Mouse (Mus musculus): ENCODE measurements around the gene Rnf113a2. TPM values are rescaled to one million over a fixed set of nuclear protein-coding genes. Genes with fewer than 3 reads are reported as not detected.

Rnf113a2 gene
- polyA plus RNA-seq, 1 experiment from 2014 or later: 25.4 TPM

- Histone ChIP-seq H3K4me3 (ENCODE audit: low read depth, low read length) (no peak overlapping the region), H3K27ac (ENCODE audit: low read depth, low read length) (no peak overlapping the region), H3K4me2 (ENCODE audit: low read depth, low read length) (no peak overlapping the region), H3K4me1 (ENCODE audit: control insufficient read depth, insufficient read depth, low read length) (no peaks in the 10 kb centered on the region), H3K27me3 (ENCODE audit: control insufficient read depth, insufficient read depth, low read length) (no peaks in the 10 kb centered on the region), H3K36me3 (ENCODE audit: control insufficient read depth, insufficient read depth, low read length) (no peaks in the 10 kb centered on the region; the same call in 1 of the 2 replicates), H3K9ac (replicated peaks; ENCODE audit: low read depth, low read length) (no peak overlapping the region), H3K9me3 (ENCODE audit: control insufficient read depth, low read length) (no peaks in the 10 kb centered on the region)
- 90% methylated on average over 6 of the region's 6 CpGs for WGBS
- no peak for ATAC-seq (ENCODE audit: low read depth)
Observed at GRCm38 (mm10) chr12:84390336-84390735, 26.7 kb upstream of the Rnf113a2 start.

GRCm38 (mm10) chr12:84392681-84393080 is 24.3 kb upstream of the Rnf113a2 start:
- WGBS: 98% methylated on average over 4 of the region's 4 CpGs
- H3K9ac ChIP-seq (replicated peaks; ENCODE audit: low read depth, low read length): no peak overlapping the region
- no peak overlapping the region for H3K4me2 ChIP-seq (ENCODE audit: low read depth, low read length)
- H3K27ac ChIP-seq (ENCODE audit: low read depth, low read length): no peak overlapping the region
- no peak overlapping the region for H3K4me3 ChIP-seq (ENCODE audit: low read depth, low read length)
- ATAC-seq (ENCODE audit: low read depth): no peak
- H3K9me3 ChIP-seq (ENCODE audit: control insufficient read depth, low read length): no peaks in the 10 kb centered on the region
- H3K36me3 ChIP-seq (ENCODE audit: control insufficient read depth, insufficient read depth, low read length): no peaks in the 10 kb centered on the region
- no peaks in the 10 kb centered on the region for H3K4me1 ChIP-seq (ENCODE audit: control insufficient read depth, insufficient read depth, low read length)
- no peaks in the 10 kb centered on the region for H3K27me3 ChIP-seq (ENCODE audit: control insufficient read depth, insufficient read depth, low read length)

- Histone ChIP-seq H3K9me3 (ENCODE audit: control insufficient read depth, low read length) (no peaks in the 10 kb centered on the region), H3K9ac (replicated peaks; ENCODE audit: low read depth, low read length) (no peak overlapping the region), H3K4me3 (ENCODE audit: low read depth, low read length) (no peak overlapping the region), H3K36me3 (ENCODE audit: control insufficient read depth, insufficient read depth, low read length) (no peaks in the 10 kb centered on the region), H3K4me2 (ENCODE audit: low read depth, low read length) (no peak overlapping the region), H3K27ac (ENCODE audit: low read depth, low read length) (no peak overlapping the region), H3K4me1 (ENCODE audit: control insufficient read depth, insufficient read depth, low read length) (no peaks in the 10 kb centered on the region), H3K27me3 (ENCODE audit: control insufficient read depth, insufficient read depth, low read length) (no peaks in the 10 kb centered on the region)
- ATAC-seq (ENCODE audit: low read depth): no peak
- 92% methylated on average over 5 of the region's 5 CpGs for WGBS
Observed at GRCm38 (mm10) chr12:84393847-84394246, 23.1 kb upstream of the Rnf113a2 start.

- Histone ChIP-seq H3K9me3 (ENCODE audit: control insufficient read depth, low read length) (no peaks in the 10 kb centered on the region), H3K4me1 (ENCODE audit: control insufficient read depth, insufficient read depth, low read length) (no peaks in the 10 kb centered on the region), H3K4me3 (ENCODE audit: low read depth, low read length) (no peak overlapping the region), H3K27ac (ENCODE audit: low read depth, low read length) (no peak overlapping the region), H3K4me2 (ENCODE audit: low read depth, low read length) (no peak overlapping the region), H3K27me3 (ENCODE audit: control insufficient read depth, insufficient read depth, low read length) (no peaks in the 10 kb centered on the region), H3K9ac (replicated peaks; ENCODE audit: low read depth, low read length) (no peak overlapping the region), H3K36me3 (ENCODE audit: control insufficient read depth, insufficient read depth, low read length) (no peaks in the 10 kb centered on the region)
- ATAC-seq (ENCODE audit: low read depth): no peak
- WGBS: 94% methylated on average over 14 of the region's 14 CpGs
Observed at GRCm38 (mm10) chr12:84396947-84397679, 19.9 kb upstream of the Rnf113a2 start.

GRCm38 (mm10) chr12:84397685-84398084 is 19.3 kb upstream of the Rnf113a2 start:
- H3K4me3 ChIP-seq (ENCODE audit: low read depth, low read length): no peak overlapping the region
- no peak for ATAC-seq (ENCODE audit: low read depth)
- no peak overlapping the region for H3K27ac ChIP-seq (ENCODE audit: low read depth, low read length)
- no peaks in the 10 kb centered on the region for H3K9me3 ChIP-seq (ENCODE audit: control insufficient read depth, low read length)
- H3K4me2 ChIP-seq (ENCODE audit: low read depth, low read length): no peak overlapping the region
- H3K27me3 ChIP-seq (ENCODE audit: control insufficient read depth, insufficient read depth, low read length): no peaks in the 10 kb centered on the region
- H3K9ac ChIP-seq (replicated peaks; ENCODE audit: low read depth, low read length): no peak overlapping the region
- H3K36me3 ChIP-seq (ENCODE audit: control insufficient read depth, insufficient read depth, low read length): no peaks in the 10 kb centered on the region
- no peaks in the 10 kb centered on the region for H3K4me1 ChIP-seq (ENCODE audit: control insufficient read depth, insufficient read depth, low read length)

- no peaks in the 10 kb centered on the region for H3K27me3 ChIP-seq (ENCODE audit: control insufficient read depth, insufficient read depth, low read length)
- H3K27ac ChIP-seq (ENCODE audit: low read depth, low read length): no peak overlapping the region
- no peaks in the 10 kb centered on the region for H3K36me3 ChIP-seq (ENCODE audit: control insufficient read depth, insufficient read depth, low read length)
- H3K9me3 ChIP-seq (ENCODE audit: control insufficient read depth, low read length): no peaks in the 10 kb centered on the region
- H3K4me3 ChIP-seq (ENCODE audit: low read depth, low read length): no peak overlapping the region
- no peak for ATAC-seq (ENCODE audit: low read depth)
- H3K4me2 ChIP-seq (ENCODE audit: low read depth, low read length): no peak overlapping the region
- 81% methylated on average over 5 of the region's 5 CpGs for WGBS
- no peaks in the 10 kb centered on the region for H3K4me1 ChIP-seq (ENCODE audit: control insufficient read depth, insufficient read depth, low read length)
- H3K9ac ChIP-seq (replicated peaks; ENCODE audit: low read depth, low read length): no peak overlapping the region
Observed at GRCm38 (mm10) chr12:84398629-84399028, 18.4 kb upstream of the Rnf113a2 start.

GRCm38 (mm10) chr12:84399135-84399534 is 17.9 kb upstream of the Rnf113a2 start:
- no peaks in the 10 kb centered on the region for H3K9me3 ChIP-seq (ENCODE audit: control insufficient read depth, low read length)
- H3K4me2 ChIP-seq (ENCODE audit: low read depth, low read length): no peak overlapping the region
- H3K27me3 ChIP-seq (ENCODE audit: control insufficient read depth, insufficient read depth, low read length): no peaks in the 10 kb centered on the region
- H3K4me1 ChIP-seq (ENCODE audit: control insufficient read depth, insufficient read depth, low read length): no peaks in the 10 kb centered on the region
- H3K4me3 ChIP-seq (ENCODE audit: low read depth, low read length): no peak overlapping the region
- no peaks in the 10 kb centered on the region for H3K36me3 ChIP-seq (ENCODE audit: control insufficient read depth, insufficient read depth, low read length)
- 77% methylated on average over 9 of the region's 9 CpGs for whole genome bisulfite sequencing
- no peak overlapping the region for H3K9ac ChIP-seq (replicated peaks; ENCODE audit: low read depth, low read length)
- ATAC-seq (ENCODE audit: low read depth): no peak
- no peak overlapping the region for H3K27ac ChIP-seq (ENCODE audit: low read depth, low read length)

- Histone ChIP-seq H3K27me3 (ENCODE audit: control insufficient read depth, insufficient read depth, low read length) (no peaks in the 10 kb centered on the region), H3K4me2 (ENCODE audit: low read depth, low read length) (no peak overlapping the region), H3K36me3 (ENCODE audit: control insufficient read depth, insufficient read depth, low read length) (no peaks in the 10 kb centered on the region), H3K9ac (replicated peaks; ENCODE audit: low read depth, low read length) (no peak overlapping the region), H3K4me1 (ENCODE audit: control insufficient read depth, insufficient read depth, low read length) (no peaks in the 10 kb centered on the region), H3K4me3 (ENCODE audit: low read depth, low read length) (no peak overlapping the region), H3K9me3 (ENCODE audit: control insufficient read depth, low read length) (no peaks in the 10 kb centered on the region), H3K27ac (ENCODE audit: low read depth, low read length) (no peak overlapping the region)
- whole genome bisulfite sequencing: 86% methylated on average over 9 of the region's 9 CpGs
- ATAC-seq (ENCODE audit: low read depth): no peak
Observed at GRCm38 (mm10) chr12:84399663-84400062, 17.3 kb upstream of the Rnf113a2 start.

- no peak overlapping the region for H3K4me2 ChIP-seq (ENCODE audit: low read depth, low read length)
- no peak overlapping the region for H3K4me3 ChIP-seq (ENCODE audit: low read depth, low read length)
- 80% methylated on average over 3 of the region's 3 CpGs for WGBS
- H3K27ac ChIP-seq (ENCODE audit: low read depth, low read length): no peak overlapping the region
- H3K36me3 ChIP-seq (ENCODE audit: control insufficient read depth, insufficient read depth, low read length): no peaks in the 10 kb centered on the region
- H3K9me3 ChIP-seq (ENCODE audit: control insufficient read depth, low read length): no peaks in the 10 kb centered on the region
- H3K4me1 ChIP-seq (ENCODE audit: control insufficient read depth, insufficient read depth, low read length): no peaks in the 10 kb centered on the region
- H3K27me3 ChIP-seq (ENCODE audit: control insufficient read depth, insufficient read depth, low read length): no peaks in the 10 kb centered on the region
- no peak overlapping the region for H3K9ac ChIP-seq (replicated peaks; ENCODE audit: low read depth, low read length)
- ATAC-seq (ENCODE audit: low read depth): no peak
Observed at GRCm38 (mm10) chr12:84400068-84400467, 16.9 kb upstream of the Rnf113a2 start.
